Mouse (Mus musculus) heart, adult 2 months (tissue): ENCODE data around the gene Tgfbr3.
A peak's percentile ranks its signal among the peaks of the same experiment; 100 is the strongest.

ENCODE experiments used
- CTCF ChIP-seq: fragments of 200-600 bp; IDR thresholded peaks from 2 replicates; pipeline ENCODE4 v1.8.1; 2022; ENCODE audit warnings: antibody characterized with exemption, mild to moderate bottlenecking, moderate library complexity
- EP300 ChIP-seq: fragments of 200-500 bp; IDR thresholded peaks from 2 replicates; pipeline ENCODE4 v1.6.1; 2011; ENCODE audit warnings: low read depth, low read length, control low read depth; ENCODE audit not compliant: insufficient read depth
- POLR2A ChIP-seq: fragments of 200-500 bp; IDR thresholded peaks from 2 replicates; pipeline ENCODE4 v1.6.1; 2011; ENCODE audit warnings: mild to moderate bottlenecking, low read depth, low read length, control low read depth; ENCODE audit not compliant: insufficient read depth

GRCm38 (mm10) chr5:107266566-107266965, 22.9 kb downstream of the Tgfbr3 start:
- TF ChIP-seq EP300 (0 out of 2 replicates have a peak, but pooled peaks have one; percentile 53), CTCF (no peak), POLR2A (no peak)
